Mouse (Mus musculus) bone marrow macrophage, adult 2 months (primary cell): Measurements from ENCODE around the gene Neu2. TPM values are rescaled to one million over a fixed set of nuclear protein-coding genes. Genes with fewer than 3 reads are reported as not detected.

Experiments
- H3K27ac ChIP-seq: 2 replicates; pipeline ENCODE4 v1.5.1; 2012; ENCODE audit warnings: low read depth, low read length; ENCODE audit not compliant: insufficient read depth
- H3K4me1 ChIP-seq: 2 replicates; pipeline ENCODE4 v1.6.1; 2012; ENCODE audit warnings: low read length; ENCODE audit not compliant: control insufficient read depth, insufficient read depth
- H3K4me3 ChIP-seq: 2 replicates; pipeline ENCODE4 v1.5.1; 2012; ENCODE audit warnings: mild to moderate bottlenecking, low read length, moderate library complexity; ENCODE audit not compliant: insufficient read depth
- CTCF ChIP-seq: IDR thresholded peaks from 2 replicates; pipeline ENCODE4 v1.5.1; 2012; ENCODE audit warnings: low read depth, mild to moderate bottlenecking, low read length, moderate library complexity
- POLR2A ChIP-seq: IDR thresholded peaks from 2 replicates; pipeline ENCODE4 v1.6.1; 2012; ENCODE audit warnings: mild to moderate bottlenecking, low read depth, low read length, borderline replicate concordance
- polyA plus RNA-seq: library from polyadenylated mRNA; stranded (reverse); fragments of >200 nt; gene quantifications from 2 replicates; pipeline ENCODE4 v1.2.4, GENCODE M21; 2012; ENCODE audit not compliant: missing spikeins, insufficient read depth, insufficient read length

The Neu2 gene
- polyA plus RNA-seq, 1 experiment, result not detected

DNA sequence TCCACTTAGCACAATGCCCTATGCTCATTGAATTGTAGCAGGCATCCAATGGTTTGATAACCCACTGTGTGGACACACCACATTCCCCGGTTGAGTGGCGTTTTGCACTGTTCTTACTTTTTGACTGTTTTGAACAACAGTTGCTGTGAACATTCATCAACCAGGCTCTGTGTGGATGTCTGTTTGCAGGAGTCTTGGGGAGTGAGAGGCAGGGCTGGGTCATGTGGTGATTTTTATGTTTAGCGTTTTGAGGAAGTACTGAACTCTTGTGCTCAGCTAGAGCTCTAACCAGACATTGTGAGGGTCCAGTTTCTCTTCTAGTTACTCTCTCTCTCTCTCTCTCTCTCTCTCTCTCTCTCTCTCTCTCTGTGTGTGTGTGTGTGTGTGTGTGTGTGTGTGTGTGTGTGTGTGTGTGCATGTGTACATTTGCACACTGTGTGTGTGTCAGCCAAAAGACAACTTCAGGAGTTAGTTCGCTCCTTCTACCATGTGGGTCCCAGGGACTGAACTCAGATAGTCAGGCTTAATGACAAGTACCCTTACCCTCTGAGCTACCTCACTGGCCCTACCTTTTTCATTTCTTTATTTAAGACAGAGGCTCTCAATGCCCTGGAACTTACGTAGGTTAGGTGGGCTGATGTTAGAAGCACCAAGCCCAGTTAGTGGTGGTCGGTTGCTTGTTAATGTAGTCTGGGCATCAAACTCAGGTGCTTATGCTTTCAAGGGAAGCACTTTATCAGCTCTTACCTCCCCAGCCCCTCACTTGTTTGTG, 115.8 kb downstream of the Neu2 start:
- TF ChIP-seq CTCF (no peak), POLR2A (no peak)
- H3K4me1 ChIP-seq, result peaks cover 66% of the 10 kb centered on the region
- H3K27ac ChIP-seq, result peak overlapping the region; percentile 92
- peak overlapping the region; percentile 43 for H3K4me3 ChIP-seq

DNA sequence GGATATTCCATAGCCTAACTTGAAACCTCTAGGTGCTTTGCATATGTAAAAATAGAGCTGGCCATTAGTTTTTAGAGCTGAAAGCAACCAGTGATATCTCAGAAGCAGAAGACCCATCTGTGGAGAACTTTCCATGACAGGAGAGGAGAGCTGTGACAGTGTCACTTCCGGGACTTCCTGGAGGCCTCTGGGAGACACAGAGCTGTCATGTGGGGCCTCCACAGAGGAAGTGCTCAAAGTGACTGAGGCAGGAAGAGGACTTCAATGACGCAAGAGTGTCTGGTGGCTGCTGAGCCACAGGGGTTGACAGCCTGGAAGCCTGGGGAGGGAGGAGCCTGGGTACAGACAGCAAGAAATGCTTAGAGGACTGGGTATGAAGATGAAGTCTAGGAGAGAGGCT, 116.7 kb downstream of the Neu2 start:
- TF ChIP-seq CTCF, result no peak
- TF ChIP-seq POLR2A, result no peak
- Histone ChIP-seq H3K4me1 (peaks cover 69% of the 10 kb centered on the region), H3K27ac (peak overlapping the region; percentile 8; the same call in 1 of the 2 replicates), H3K4me3 (no peak overlapping the region; the same call in 1 of the 2 replicates)

- Histone ChIP-seq H3K4me3 (no peak overlapping the region), H3K27ac (no peak overlapping the region), H3K4me1 (peaks cover 73% of the 10 kb centered on the region)
- TF ChIP-seq POLR2A (no peak), CTCF (no peak)
Observed at GRCm38 (mm10) chr1:87628085-87628484, 118.4 kb downstream of the Neu2 start.

GRCm38 (mm10) chr1:87631584-87631983, 121.9 kb downstream of the Neu2 start:
- Histone ChIP-seq H3K4me1 (peaks cover 78% of the 10 kb centered on the region), H3K27ac (no peak overlapping the region), H3K4me3 (no peak overlapping the region)
- TF ChIP-seq POLR2A (no peak), CTCF (no peak)

DNA sequence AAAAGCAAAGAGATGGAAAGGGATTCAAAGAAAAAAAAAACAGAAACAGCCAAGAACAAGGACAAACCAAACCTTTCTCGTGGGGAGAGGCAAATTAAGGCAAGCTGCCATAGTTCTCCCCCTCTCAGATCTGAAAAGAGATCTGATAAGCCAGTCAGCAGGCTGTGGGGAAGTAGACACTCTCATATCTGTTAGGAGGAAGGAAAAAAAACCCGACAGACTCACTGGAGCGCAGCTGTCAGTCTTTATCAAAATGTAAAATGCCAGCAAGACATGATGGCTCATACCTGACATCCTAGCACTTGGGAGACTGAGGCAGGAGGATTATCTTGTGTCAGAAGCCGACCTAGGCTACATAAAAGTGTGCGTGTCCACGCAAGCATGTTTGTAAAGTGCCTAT, 122.5 kb downstream of the Neu2 start:
- Histone ChIP-seq H3K4me3 (no peak overlapping the region), H3K4me1 (peaks cover 78% of the 10 kb centered on the region), H3K27ac (no peak overlapping the region)
- TF ChIP-seq CTCF (no peak), POLR2A (no peak)

DNA sequence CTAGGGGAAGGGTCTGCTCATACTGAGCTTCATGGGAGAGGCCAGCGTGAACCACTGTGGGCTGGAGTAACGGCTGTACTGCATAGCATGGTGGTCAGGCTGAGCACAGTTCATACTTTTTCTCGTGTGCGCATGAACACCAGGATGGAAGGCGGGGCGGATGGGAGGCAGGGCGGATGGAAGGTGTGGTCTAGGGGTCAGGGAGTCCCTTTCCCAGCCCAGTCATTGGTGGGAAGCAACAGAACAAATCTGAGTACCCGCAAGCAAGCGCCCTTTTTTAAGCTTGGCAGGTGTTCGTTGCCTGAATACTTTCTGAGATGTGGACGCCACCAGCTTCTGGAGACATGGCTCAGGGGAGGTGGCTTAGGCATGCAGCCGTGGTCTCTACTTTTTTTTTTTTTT, 127.0 kb downstream of the Neu2 start:
- Histone ChIP-seq H3K4me3 (no peak overlapping the region), H3K4me1 (peaks cover 83% of the 10 kb centered on the region), H3K27ac (peak overlapping the region; percentile 81)
- TF ChIP-seq POLR2A, result no peak
- TF ChIP-seq CTCF, result no peak

- H3K27ac ChIP-seq, result peak overlapping the region; percentile 81
- peaks cover 83% of the 10 kb centered on the region for H3K4me1 ChIP-seq
- H3K4me3 ChIP-seq, result no peak overlapping the region
- TF ChIP-seq CTCF (no peak), POLR2A (no peak)
Observed at GRCm38 (mm10) chr1:87637121-87637877, 127.6 kb downstream of the Neu2 start.

DNA sequence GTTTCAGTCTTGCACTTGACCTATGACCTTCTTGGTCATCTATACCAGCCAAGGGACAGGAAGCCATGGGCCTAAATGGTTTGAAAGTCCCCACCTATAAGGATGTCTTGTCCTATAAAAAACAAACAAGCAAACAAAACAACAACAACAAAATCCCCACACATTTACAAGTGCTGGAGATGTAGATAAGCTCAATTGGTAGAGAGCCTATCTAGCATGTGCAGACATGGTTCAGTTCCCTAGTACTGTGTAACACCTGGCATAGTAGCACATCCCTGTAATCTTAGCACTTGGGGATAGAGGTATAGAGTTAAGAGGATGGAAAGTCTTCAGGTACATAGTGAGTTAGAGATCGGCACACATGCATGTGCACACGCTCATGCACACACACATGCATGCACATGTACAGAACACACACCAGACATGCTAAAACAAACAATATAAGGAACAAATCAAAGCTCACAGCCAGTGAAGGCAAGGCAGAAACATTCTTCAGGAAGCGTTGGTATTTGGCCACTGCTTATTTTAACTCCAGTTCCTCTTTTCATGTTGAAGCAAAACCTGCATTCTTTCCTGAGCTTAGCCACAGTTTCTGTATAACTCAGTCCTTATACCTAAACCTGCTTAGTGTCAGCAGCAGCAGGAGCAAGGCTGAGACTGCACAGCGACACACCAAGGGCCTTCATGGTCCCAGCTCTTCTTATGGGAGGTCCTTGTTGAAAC, 128.3 kb downstream of the Neu2 start:
- peak overlapping the region; percentile 15 for H3K4me3 ChIP-seq

GRCm38 (mm10) chr1:87639724-87640123, 130.0 kb downstream of the Neu2 start:
- TF ChIP-seq CTCF, result no peak
- no peak for TF ChIP-seq POLR2A
- H3K4me3 ChIP-seq, result peak overlapping the region; percentile 22
- peak overlapping the region; percentile 98 for H3K27ac ChIP-seq
- H3K4me1 ChIP-seq, result peaks cover 74% of the 10 kb centered on the region

More for the DNA sequence above, 128.3 kb downstream of the Neu2 start:
- H3K27ac ChIP-seq, result peak overlapping the region; percentile 81
- H3K4me1 ChIP-seq, result peaks cover 80% of the 10 kb centered on the region
- TF ChIP-seq POLR2A, result no peak
- no peak for TF ChIP-seq CTCF

GRCm38 (mm10) chr1:87640165-87640661, 130.5 kb downstream of the Neu2 start:
- Histone ChIP-seq H3K27ac (peak overlapping the region; percentile 98), H3K4me3 (peak overlapping the region; percentile 12), H3K4me1 (peaks cover 71% of the 10 kb centered on the region)
- TF ChIP-seq CTCF (no peak), POLR2A (no peak)
